12 mouse cellular contexts compared by ENCODE assay signal in the genomic region with DNA sequence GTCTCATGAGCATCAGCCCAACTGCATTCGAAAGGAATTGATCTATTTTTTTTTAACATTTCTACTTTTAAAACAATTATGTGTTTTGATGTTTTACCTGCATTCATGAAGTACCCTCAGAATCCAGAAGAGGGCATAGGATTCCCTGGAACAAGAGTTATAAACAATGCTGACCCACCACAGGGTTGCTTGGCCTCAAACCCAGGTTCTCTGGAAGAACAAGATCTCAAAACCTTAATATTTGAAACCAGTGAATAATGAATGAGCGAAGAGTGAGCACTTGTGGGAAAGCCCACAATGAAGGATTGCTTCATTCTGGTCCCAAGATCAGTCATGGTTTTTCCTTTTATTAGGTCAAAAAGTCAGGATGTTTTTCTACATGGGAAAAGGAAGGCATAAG.
DNase-seq lines count a peak whose midpoint lies in the region; ATAC-seq and TF ChIP-seq lines count a peak whose summit lies in the region.
"Had no signal": no experiment of that assay in that cellular context is flagged by ENCODE, and none has a peak within 500 bp of the region (broad histone marks: within the 10 kb centered on the region; RNA-seq: fewer than 3 reads in every experiment).

No protein-coding gene starts in this region.

- peak overlapping the region; percentile 77 for H3K27ac ChIP-seq in heart, adult 2 months
- no peak overlapping the region for H3K27ac ChIP-seq in midbrain, postnatal 0 days (ENCODE audit: low read depth, low read length)
- H3K27ac ChIP-seq in midbrain, embryonic 14.5 days (replicated peaks; ENCODE audit: low read depth, low read length) = no peak overlapping the region
- H3K27ac ChIP-seq in hindbrain, embryonic 13.5 days = no peak overlapping the region
- H3K27ac ChIP-seq: embryonic facial prominence, embryonic 15.5 days; limb, embryonic 12.5 days; stomach, embryonic 15.5 days had no signal

- H3K4me2 ChIP-seq in midbrain, postnatal 0 days (ENCODE audit: low read depth, low read length, poor library complexity, severe bottlenecking) = no peak overlapping the region
- no peak overlapping the region for H3K4me2 ChIP-seq in midbrain, embryonic 14.5 days (ENCODE audit: low read length)
- H3K4me2 ChIP-seq in hindbrain, embryonic 13.5 days = no peak overlapping the region
- H3K4me2 ChIP-seq: embryonic facial prominence, embryonic 15.5 days; limb, embryonic 12.5 days; stomach, embryonic 15.5 days had no signal

- 76% methylated on average over 2 of the region's 2 CpGs for WGBS in heart, adult 2 months
- 84% methylated on average over 2 of the region's 2 CpGs for WGBS in midbrain, postnatal 0 days
- 90% methylated on average over 2 of the region's 2 CpGs for WGBS in midbrain, embryonic 14.5 days
- WGBS in hindbrain, embryonic 13.5 days = 92% methylated on average over 2 of the region's 2 CpGs

- intact Hi-C loops in heart, adult 2 months (cut with DNase I) = loop anchor here (1.0 to 2.0 kb wide), 4 partner anchors 15 to 79 kb away; a partner anchor contains a TSS
- intact Hi-C loops in heart, postnatal 25 days (cut with DNase I) = loop anchor here (2.0 to 5.0 kb wide), 2 partner anchors 37 to 83 kb away; no protein-coding TSS in a partner anchor

- no peak for TF ChIP-seq POLR2A in heart, adult 2 months (IDR thresholded peaks at IDR 0.05; ENCODE audit: insufficient read depth, low read depth, low read length)

- no peak overlapping the region for H3K4me3 ChIP-seq in heart, adult 2 months
- H3K4me3 ChIP-seq in midbrain, postnatal 0 days (ENCODE audit: low read depth, low read length) = no peak overlapping the region
- H3K4me3 ChIP-seq in midbrain, embryonic 14.5 days (replicated peaks; ENCODE audit: low read depth, low read length) = no peak overlapping the region
- no peak overlapping the region for H3K4me3 ChIP-seq in hindbrain, embryonic 13.5 days
- H3K4me3 ChIP-seq: embryonic facial prominence, embryonic 15.5 days; limb, embryonic 12.5 days; stomach, embryonic 15.5 days had no signal

- peaks cover 31% of the 10 kb centered on the region for H3K36me3 ChIP-seq in heart, adult 2 months (ENCODE audit: control insufficient read depth, insufficient read depth, low read length)
- H3K36me3 ChIP-seq in midbrain, postnatal 0 days (ENCODE audit: insufficient read depth, low read length) = no peaks in the 10 kb centered on the region
- no peaks in the 10 kb centered on the region for H3K36me3 ChIP-seq in midbrain, embryonic 14.5 days (ENCODE audit: control insufficient read depth, insufficient read depth, low read length)
- H3K36me3 ChIP-seq in splenic B cell, adult 2 months (ENCODE audit: control insufficient read depth, insufficient read depth, low read length, poor library complexity, severe bottlenecking) = no peaks in the 10 kb centered on the region
- H3K36me3 ChIP-seq in hindbrain, embryonic 13.5 days = no peaks in the 10 kb centered on the region
- H3K36me3 ChIP-seq: embryonic facial prominence, embryonic 15.5 days; limb, embryonic 12.5 days; stomach, embryonic 15.5 days had no signal

- H3K27me3 ChIP-seq in heart, adult 2 months (ENCODE audit: control insufficient read depth, insufficient read depth, low read length) = no peaks in the 10 kb centered on the region
- H3K27me3 ChIP-seq in midbrain, postnatal 0 days (ENCODE audit: insufficient read depth, low read length) = no peaks in the 10 kb centered on the region
- H3K27me3 ChIP-seq in midbrain, embryonic 14.5 days (ENCODE audit: control insufficient read depth, insufficient read depth, low read length) = no peaks in the 10 kb centered on the region
- H3K27me3 ChIP-seq in splenic B cell, adult 2 months (ENCODE audit: control insufficient read depth, insufficient read depth, low read length, poor library complexity, severe bottlenecking) = no peaks in the 10 kb centered on the region
- no peaks in the 10 kb centered on the region for H3K27me3 ChIP-seq in hindbrain, embryonic 13.5 days
- H3K27me3 ChIP-seq: embryonic facial prominence, embryonic 15.5 days; limb, embryonic 12.5 days; stomach, embryonic 15.5 days had no signal

- TF ChIP-seq EP300 in heart, adult 2 months (IDR thresholded peaks at IDR 0.05; ENCODE audit: insufficient read depth, low read depth, low read length) = no peak

- no peak for ATAC-seq in midbrain, postnatal 0 days (ENCODE audit: low FRiP score)
- no peak for ATAC-seq in midbrain, embryonic 14.5 days (ENCODE audit: low FRiP score, low TSS enrichment)
- no peak for ATAC-seq in hindbrain, embryonic 13.5 days (ENCODE audit: low FRiP score)

- no peaks in the 10 kb centered on the region for H3K9me3 ChIP-seq in midbrain, postnatal 0 days (ENCODE audit: low read length)
- no peaks in the 10 kb centered on the region for H3K9me3 ChIP-seq in midbrain, embryonic 14.5 days (ENCODE audit: control insufficient read depth, low read length)
- H3K9me3 ChIP-seq in hindbrain, embryonic 13.5 days = no peaks in the 10 kb centered on the region
- H3K9me3 ChIP-seq: embryonic facial prominence, embryonic 15.5 days; limb, embryonic 12.5 days; stomach, embryonic 15.5 days had no signal

- TF ChIP-seq CTCF in heart, adult 2 months (IDR thresholded peaks at IDR 0.05) = peak; percentile 80
- peak; percentile 46 for TF ChIP-seq CTCF in midbrain, postnatal 0 days (IDR thresholded peaks at IDR 0.05)

- H3K79me2 ChIP-seq in heart, adult 2 months (replicated peaks; ENCODE audit: control insufficient read depth, insufficient read depth, low read length) = no peaks in the 10 kb centered on the region

- H3K9ac ChIP-seq in heart, adult 2 months (ENCODE audit: low read depth, low read length) = no peak overlapping the region
- H3K9ac ChIP-seq in midbrain, postnatal 0 days (replicated peaks; ENCODE audit: low read length, poor library complexity, severe bottlenecking) = no peak overlapping the region
- H3K9ac ChIP-seq in midbrain, embryonic 14.5 days (replicated peaks; ENCODE audit: low read length) = no peak overlapping the region
- H3K9ac ChIP-seq in hindbrain, embryonic 13.5 days = no peak overlapping the region
- H3K9ac ChIP-seq: embryonic facial prominence, embryonic 15.5 days; limb, embryonic 12.5 days; stomach, embryonic 15.5 days had no signal

- H3K4me1 ChIP-seq in heart, adult 2 months (ENCODE audit: control insufficient read depth, insufficient read depth, low read length) = peaks cover 24% of the 10 kb centered on the region
- H3K4me1 ChIP-seq in midbrain, postnatal 0 days (ENCODE audit: insufficient read depth, low read length) = no peaks in the 10 kb centered on the region
- no peaks in the 10 kb centered on the region for H3K4me1 ChIP-seq in midbrain, embryonic 14.5 days (ENCODE audit: control insufficient read depth, insufficient read depth, low read length)
- H3K4me1 ChIP-seq in hindbrain, embryonic 13.5 days (replicated peaks) = 0 out of 2 replicates have a peak, but pooled peaks cover 3% of the 10 kb centered on the region
- H3K4me1 ChIP-seq: limb, embryonic 12.5 days; stomach, embryonic 15.5 days had no signal

- no peak for DNase-seq in heart, adult 2 months
- DNase-seq in heart, postnatal 25 days (ENCODE audit: low spot score) = no peak
- no peak for DNase-seq in midbrain, postnatal 0 days (ENCODE audit: low spot score)
- no peak for DNase-seq in midbrain, embryonic 14.5 days
- peak; percentile 65 for DNase-seq in kidney, adult 9 months
- peak; percentile 40 for DNase-seq in splenic B cell, adult 2 months (ENCODE audit: low read depth, low spot score)
- DNase-seq in right cerebral cortex, postnatal 36 days (ENCODE audit: low spot score in 2 of 2) = no peak
- DNase-seq: cerebellum, adult 11 months had no signal

Comparison
In these comparisons a context has a peak if more than half of its experiments do, and no peak if none do; other contexts are left out.
1. DNase-seq: peak in kidney, adult 9 months (single experiment) and splenic B cell, adult 2 months (single experiment); none in heart, adult 2 months (0 of 2), heart, postnatal 25 days (single experiment), midbrain, postnatal 0 days (single experiment), midbrain, embryonic 14.5 days (single experiment) and right cerebral cortex, postnatal 36 days (0 of 2).